20 mouse cellular contexts compared by ENCODE assay signal in genomic region chr5:107139800-107140651, GRCm38 (mm10).
A peak's percentile ranks its signal among the peaks of the same experiment; 100 is the strongest.
DNase-seq lines count a peak whose midpoint lies in the region; ATAC-seq and TF ChIP-seq lines count a peak whose summit lies in the region.
"Had no signal": no experiment of that assay in that cellular context is flagged by ENCODE, and none has a peak within 500 bp of the region (broad histone marks: within the 10 kb centered on the region; RNA-seq: fewer than 3 reads in every experiment).

No protein-coding gene starts in this region.

- no peak for DNase-seq in forebrain, postnatal 0 days
- no peak for DNase-seq in heart, adult 2 months
- no peak for DNase-seq in heart, postnatal 25 days (ENCODE audit: low spot score)
- no peak for DNase-seq in midbrain, embryonic 10.5 days (ENCODE audit: low spot score)
- no peak for DNase-seq in midbrain, embryonic 14.5 days
- DNase-seq in adrenal gland, adult 18-20 months (ENCODE audit: low spot score in 2 of 2), result no peak
- no peak for DNase-seq in right cerebral cortex, postnatal 10 days (ENCODE audit: low spot score in 2 of 2)
- DNase-seq: adrenal gland, adult 2 months; adrenal gland, postnatal 25 days; cerebellum, adult 2 months; cerebellum, postnatal 10 days; gastrocnemius, postnatal 36 days; heart, adult 18-20 months; heart, postnatal 36 days; kidney, adult 11 months; kidney, adult 9 months had no signal

- no peak for TF ChIP-seq EP300 in heart, adult 2 months (IDR thresholded peaks at IDR 0.05; ENCODE audit: insufficient read depth, low read depth, low read length)

- H3K4me3 ChIP-seq in forebrain, embryonic 12.5 days (replicated peaks), result no peak overlapping the region
- no peak overlapping the region for H3K4me3 ChIP-seq in forebrain, postnatal 0 days (ENCODE audit: low read depth, low read length)
- H3K4me3 ChIP-seq in heart, adult 2 months, result no peak overlapping the region
- no peak overlapping the region for H3K4me3 ChIP-seq in midbrain, embryonic 10.5 days
- no peak overlapping the region for H3K4me3 ChIP-seq in midbrain, embryonic 14.5 days (replicated peaks; ENCODE audit: low read depth, low read length)
- H3K4me3 ChIP-seq: embryonic facial prominence, embryonic 10.5 days; heart, embryonic 12.5 days; hindbrain, embryonic 15.5 days had no signal

- H3K27ac ChIP-seq in forebrain, embryonic 12.5 days, result no peak overlapping the region
- no peak overlapping the region for H3K27ac ChIP-seq in forebrain, postnatal 0 days (ENCODE audit: low read depth, low read length)
- H3K27ac ChIP-seq in heart, adult 2 months, result peak overlapping the region; percentile 32; the same call in 1 of the 2 replicates
- peak overlapping the region; percentile 33 for H3K27ac ChIP-seq in midbrain, embryonic 10.5 days (replicated peaks)
- no peak overlapping the region for H3K27ac ChIP-seq in midbrain, embryonic 14.5 days (replicated peaks; ENCODE audit: low read depth, low read length)
- H3K27ac ChIP-seq: embryonic facial prominence, embryonic 10.5 days; hindbrain, embryonic 15.5 days had no signal

- no peak overlapping the region for H3K4me2 ChIP-seq in forebrain, embryonic 12.5 days
- no peak overlapping the region for H3K4me2 ChIP-seq in forebrain, postnatal 0 days (ENCODE audit: low read depth)
- H3K4me2 ChIP-seq in midbrain, embryonic 14.5 days (ENCODE audit: low read length), result no peak overlapping the region
- H3K4me2 ChIP-seq: heart, embryonic 12.5 days; hindbrain, embryonic 15.5 days had no signal

- no peaks in the 10 kb centered on the region for H3K79me2 ChIP-seq in heart, adult 2 months (replicated peaks; ENCODE audit: control insufficient read depth, insufficient read depth, low read length)

- WGBS in forebrain, embryonic 12.5 days, result 58% methylated on average over 11 of the region's 11 CpGs
- 59% methylated on average over 11 of the region's 11 CpGs for whole genome bisulfite sequencing in forebrain, postnatal 0 days
- WGBS in heart, adult 2 months, result 68% methylated on average over 11 of the region's 11 CpGs
- 69% methylated on average over 11 of the region's 11 CpGs for WGBS in midbrain, embryonic 10.5 days
- WGBS in midbrain, embryonic 14.5 days, result 57% methylated on average over 11 of the region's 11 CpGs

- peaks cover 37% of the 10 kb centered on the region for H3K27me3 ChIP-seq in forebrain, embryonic 12.5 days
- peaks cover 4% of the 10 kb centered on the region; the same call in 1 of the 2 replicates for H3K27me3 ChIP-seq in forebrain, postnatal 0 days (ENCODE audit: insufficient read depth, low read length)
- H3K27me3 ChIP-seq in heart, adult 2 months (ENCODE audit: control insufficient read depth, insufficient read depth, low read length), result no peaks in the 10 kb centered on the region
- peaks cover 2% of the 10 kb centered on the region; the same call in 1 of the 2 replicates for H3K27me3 ChIP-seq in midbrain, embryonic 10.5 days (ENCODE audit: low read depth, poor library complexity, severe bottlenecking)
- H3K27me3 ChIP-seq in midbrain, embryonic 14.5 days (ENCODE audit: control insufficient read depth, insufficient read depth, low read length), result no peaks in the 10 kb centered on the region
- H3K27me3 ChIP-seq: heart, embryonic 12.5 days had no signal

- no peak for TF ChIP-seq CTCF in forebrain, postnatal 0 days (IDR thresholded peaks at IDR 0.05; ENCODE audit: low read depth)
- TF ChIP-seq CTCF in heart, adult 2 months (IDR thresholded peaks at IDR 0.05), result no peak

- TF ChIP-seq POLR2A in heart, adult 2 months (IDR thresholded peaks at IDR 0.05; ENCODE audit: insufficient read depth, low read depth, low read length), result no peak

- peaks cover 22% of the 10 kb centered on the region for H3K4me1 ChIP-seq in forebrain, embryonic 12.5 days
- no peaks in the 10 kb centered on the region for H3K4me1 ChIP-seq in forebrain, postnatal 0 days (ENCODE audit: insufficient read depth)
- H3K4me1 ChIP-seq in heart, adult 2 months (ENCODE audit: control insufficient read depth, insufficient read depth, low read length), result peaks cover 6% of the 10 kb centered on the region
- H3K4me1 ChIP-seq in midbrain, embryonic 10.5 days, result peaks cover 31% of the 10 kb centered on the region
- peaks cover 18% of the 10 kb centered on the region for H3K4me1 ChIP-seq in midbrain, embryonic 14.5 days (ENCODE audit: control insufficient read depth, insufficient read depth, low read length)

- intact Hi-C loops in heart, adult 2 months (cut with DNase I), result loop anchor here (10.0 kb wide), 1 partner anchor 145 kb away; no protein-coding TSS in a partner anchor
- intact Hi-C loops in heart, postnatal 25 days (cut with DNase I), result loop anchor here (5.0 kb wide), 1 partner anchor 148 kb away; no protein-coding TSS in a partner anchor

- H3K9me3 ChIP-seq in forebrain, embryonic 12.5 days, result no peaks in the 10 kb centered on the region
- H3K9me3 ChIP-seq in forebrain, postnatal 0 days (ENCODE audit: low read length), result no peaks in the 10 kb centered on the region
- H3K9me3 ChIP-seq in midbrain, embryonic 10.5 days (replicated peaks), result no peaks in the 10 kb centered on the region
- no peaks in the 10 kb centered on the region for H3K9me3 ChIP-seq in midbrain, embryonic 14.5 days (ENCODE audit: control insufficient read depth, low read length)
- H3K9me3 ChIP-seq: embryonic facial prominence, embryonic 10.5 days; heart, embryonic 12.5 days; hindbrain, embryonic 15.5 days had no signal

- no peaks in the 10 kb centered on the region for H3K36me3 ChIP-seq in forebrain, embryonic 12.5 days (replicated peaks)
- H3K36me3 ChIP-seq in forebrain, postnatal 0 days (ENCODE audit: insufficient read depth), result no peaks in the 10 kb centered on the region
- peaks cover 17% of the 10 kb centered on the region for H3K36me3 ChIP-seq in heart, adult 2 months (ENCODE audit: control insufficient read depth, insufficient read depth, low read length)
- H3K36me3 ChIP-seq in midbrain, embryonic 10.5 days, result peaks cover 9% of the 10 kb centered on the region; the same call in 1 of the 2 replicates
- H3K36me3 ChIP-seq in midbrain, embryonic 14.5 days (ENCODE audit: control insufficient read depth, insufficient read depth, low read length), result 0 out of 2 replicates have a peak, but pooled peaks cover 3% of the 10 kb centered on the region
- H3K36me3 ChIP-seq: hindbrain, embryonic 15.5 days had no signal

- 0 out of 2 replicates have a peak, but pooled peaks have one; percentile 14 for ATAC-seq in forebrain, embryonic 12.5 days (ENCODE audit: low FRiP score)
- ATAC-seq in forebrain, postnatal 0 days, result no peak
- ATAC-seq in midbrain, embryonic 14.5 days (ENCODE audit: low FRiP score, low TSS enrichment), result no peak

- no peak overlapping the region for H3K9ac ChIP-seq in forebrain, embryonic 12.5 days
- no peak overlapping the region for H3K9ac ChIP-seq in forebrain, postnatal 0 days
- H3K9ac ChIP-seq in heart, adult 2 months (ENCODE audit: low read depth, low read length), result no peak overlapping the region
- no peak overlapping the region for H3K9ac ChIP-seq in midbrain, embryonic 14.5 days (replicated peaks; ENCODE audit: low read length)
- H3K9ac ChIP-seq: heart, embryonic 12.5 days; hindbrain, embryonic 15.5 days had no signal

Comparison
In these comparisons a context has a peak if more than half of its experiments do, and no peak if none do; other contexts are left out.
1. H3K27ac ChIP-seq: peak in heart, adult 2 months (single experiment) and midbrain, embryonic 10.5 days (single experiment); none in forebrain, embryonic 12.5 days (single experiment), forebrain, postnatal 0 days (single experiment) and midbrain, embryonic 14.5 days (single experiment).